Mouse (Mus musculus): Measurements from ENCODE around the gene Bfsp2.

DNA sequence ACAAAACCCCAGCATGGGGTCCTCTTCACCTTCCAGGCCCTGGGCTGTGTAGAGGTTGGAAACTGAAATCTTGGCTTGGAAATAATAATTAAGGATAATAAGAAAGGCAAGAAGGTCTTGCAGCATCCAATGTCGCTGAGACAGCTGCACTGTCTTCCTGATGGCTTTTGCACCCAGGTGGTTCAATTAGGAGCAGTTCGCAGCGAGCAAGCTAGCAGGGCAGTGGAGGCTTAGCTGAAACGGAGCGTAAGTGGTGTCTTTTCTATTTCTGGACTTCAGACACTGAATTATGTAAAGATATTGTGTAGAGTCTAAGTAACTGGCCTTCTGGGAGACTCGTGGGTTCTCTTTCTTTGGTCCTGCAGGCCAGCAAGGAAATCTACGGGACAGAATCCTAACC, 56.8 kb downstream of the Bfsp2 start:
- TF ChIP-seq CTCF (IDR thresholded peaks at IDR 0.05; ENCODE audit: insufficient read depth, low read length) (no peak), POLR2A (IDR thresholded peaks at IDR 0.05; ENCODE audit: borderline replicate concordance, extremely low read depth, low read depth, low read length) (no peak)

Measured in lung, adult 2 months (tissue).